Mouse (Mus musculus) embryonic facial prominence, embryonic 11.5 days (tissue): ENCODE data around the gene Ckap4. TPM values are rescaled to one million over a fixed set of nuclear protein-coding genes. Genes with fewer than 3 reads are reported as not detected.

Experiments used
- ATAC-seq: fragments of 200-750 bp; cut with Nextera tagmentation; replicated peaks from 2 replicates; pipeline ENCODE4 v1.8.0; 2017; ENCODE audit warnings: low read depth; ENCODE audit not compliant: insufficient number of reproducible peaks, low FRiP score, low TSS enrichment
- DNase-seq: peaks from one replicate; pipeline ENCODE4 v3.0.0-alpha.2; 2015; ENCODE audit warnings: low spot score
- H3K27ac ChIP-seq: fragments of 300-500 bp; sonication (generic); replicated peaks from 2 replicates; pipeline ENCODE4 v1.5.1; 2014; ENCODE audit warnings: mild to moderate bottlenecking, low read depth, low read length, control low read depth
- H3K27me3 ChIP-seq: fragments of 300-500 bp; sonication (generic); 2 replicates; pipeline ENCODE4 v1.6.1; 2014; ENCODE audit warnings: mild to moderate bottlenecking, low read length, moderate library complexity, mixed read lengths; ENCODE audit not compliant: control insufficient read depth, insufficient read depth
- H3K36me3 ChIP-seq: fragments of 300-500 bp; sonication (generic); replicated peaks from 2 replicates; pipeline ENCODE4 v1.6.1; 2014; ENCODE audit warnings: low read depth, mild to moderate bottlenecking, low read length, moderate library complexity, mixed read lengths; ENCODE audit not compliant: control insufficient read depth, insufficient read depth
- H3K4me1 ChIP-seq: fragments of 300-500 bp; sonication (generic); 2 replicates; pipeline ENCODE4 v1.6.1; 2014; ENCODE audit warnings: low read length, mixed read lengths; ENCODE audit not compliant: control insufficient read depth, insufficient read depth
- H3K4me2 ChIP-seq: fragments of 300-500 bp; sonication (generic); 2 replicates; pipeline ENCODE4 v1.6.1; 2014; ENCODE audit warnings: low read depth, mild to moderate bottlenecking, control low read depth, low read length, moderate library complexity
- H3K4me3 ChIP-seq: fragments of 300-500 bp; sonication (generic); 2 replicates; pipeline ENCODE4 v1.5.1; 2014; ENCODE audit warnings: low read depth, low read length, control low read depth
- H3K9ac ChIP-seq: fragments of 300-500 bp; sonication (generic); replicated peaks from 2 replicates; pipeline ENCODE4 v1.6.1; 2014; ENCODE audit warnings: mild to moderate bottlenecking, control low read depth, low read length
- H3K9me3 ChIP-seq: fragments of 300-500 bp; sonication (generic); replicated peaks from 2 replicates; pipeline ENCODE4 v1.6.1; 2016; ENCODE audit warnings: mild to moderate bottlenecking, low read length, inconsistent platforms, mixed read lengths; ENCODE audit not compliant: control insufficient read depth
- whole genome bisulfite sequencing: fragments of 180-500 bp; shearing (Covaris S2); extraction: QIAGEN DNeasy Blood & Tissue Kit; methylation state at CpG from one replicate; pipeline ENCODE4 v1.1.7; 2014; 5-methylcytosine and 5-hydroxymethylcytosine counted together
- polyA plus RNA-seq: library from polyadenylated mRNA; unstranded; fragments of >200 nt; fragmentation: Nextera tagmentation; extraction: Ambion mirVana; gene quantifications from 2 replicates; pipeline ENCODE4 v1.2.1, GENCODE M21; 2014

Ckap4 gene
- polyA plus RNA-seq, 1 experiment from 2014 or later, result 82.1 TPM

GRCm38 (mm10) chr10:84514038-84514578 lies 19.8 kb downstream of the Ckap4 start:
- no peak overlapping the region for H3K27ac ChIP-seq
- no peak overlapping the region for H3K9ac ChIP-seq
- no peak overlapping the region for H3K4me3 ChIP-seq
- ATAC-seq (no peak), DNase-seq (peak; percentile 73)
- no peaks in the 10 kb centered on the region for H3K27me3 ChIP-seq
- no peaks in the 10 kb centered on the region for H3K36me3 ChIP-seq
- WGBS, result 46% methylated on average over 5 of the region's 5 CpGs
- H3K9me3 ChIP-seq, result no peaks in the 10 kb centered on the region
- H3K4me1 ChIP-seq, result no peaks in the 10 kb centered on the region
- no peak overlapping the region for H3K4me2 ChIP-seq

GRCm38 (mm10) chr10:84512766-84513165 lies 21.1 kb downstream of the Ckap4 start:
- H3K9ac ChIP-seq, result no peak overlapping the region
- no peak overlapping the region for H3K4me3 ChIP-seq
- H3K9me3 ChIP-seq, result no peaks in the 10 kb centered on the region
- H3K4me1 ChIP-seq, result no peaks in the 10 kb centered on the region
- no peaks in the 10 kb centered on the region for H3K36me3 ChIP-seq
- DNase-seq (no peak), ATAC-seq (no peak)
- no peak overlapping the region for H3K4me2 ChIP-seq
- H3K27ac ChIP-seq, result no peak overlapping the region
- no peaks in the 10 kb centered on the region for H3K27me3 ChIP-seq

DNA sequence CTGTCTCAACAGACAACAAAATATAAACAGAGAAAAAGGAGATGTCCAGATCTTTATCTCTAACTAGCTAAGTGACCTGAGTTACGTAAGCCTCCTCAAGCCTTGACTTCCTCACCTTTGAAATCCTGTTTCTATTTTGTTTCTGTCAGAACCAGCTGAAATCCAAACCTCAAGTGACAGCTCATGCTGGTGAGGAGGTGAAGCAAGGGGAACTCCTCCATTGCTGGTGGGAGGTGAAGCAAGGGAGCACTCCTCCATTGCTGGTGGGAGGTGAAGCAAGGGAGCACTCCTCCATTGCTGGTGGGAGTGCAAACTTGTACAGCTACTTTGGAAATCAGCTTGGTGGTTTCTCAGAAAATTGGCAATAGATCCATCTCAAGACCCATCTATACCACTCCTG lies 25.3 kb downstream of the Ckap4 start:
- Histone ChIP-seq H3K4me3 (no peak overlapping the region), H3K4me1 (no peaks in the 10 kb centered on the region), H3K4me2 (no peak overlapping the region), H3K36me3 (no peaks in the 10 kb centered on the region), H3K9ac (no peak overlapping the region), H3K9me3 (no peaks in the 10 kb centered on the region), H3K27me3 (no peaks in the 10 kb centered on the region), H3K27ac (no peak overlapping the region)
- DNase-seq, result no peak
- 87% methylated on average over 1 of the region's 1 CpGs for WGBS
- no peak for ATAC-seq

GRCm38 (mm10) chr10:84498867-84499266 lies 35.0 kb downstream of the Ckap4 start:
- no peaks in the 10 kb centered on the region for H3K4me1 ChIP-seq
- no peak overlapping the region for H3K27ac ChIP-seq
- 49% methylated on average over 2 of the region's 2 CpGs for WGBS
- ATAC-seq (no peak), DNase-seq (no peak)
- no peak overlapping the region for H3K4me2 ChIP-seq
- H3K9ac ChIP-seq, result no peak overlapping the region
- H3K36me3 ChIP-seq, result no peaks in the 10 kb centered on the region
- H3K9me3 ChIP-seq, result no peaks in the 10 kb centered on the region
- no peaks in the 10 kb centered on the region for H3K27me3 ChIP-seq
- no peak overlapping the region for H3K4me3 ChIP-seq

- Histone ChIP-seq H3K4me3 (no peak overlapping the region), H3K9ac (no peak overlapping the region), H3K27ac (no peak overlapping the region), H3K27me3 (no peaks in the 10 kb centered on the region), H3K9me3 (no peaks in the 10 kb centered on the region), H3K4me1 (no peaks in the 10 kb centered on the region), H3K36me3 (no peaks in the 10 kb centered on the region), H3K4me2 (no peak overlapping the region)
- DNase-seq (no peak), ATAC-seq (no peak)
- 65% methylated on average over 2 of the region's 2 CpGs for WGBS
These were observed 37.1 kb downstream of the Ckap4 start for GRCm38 (mm10) chr10:84496805-84497204.

- Histone ChIP-seq H3K4me2 (no peak overlapping the region), H3K27ac (no peak overlapping the region), H3K9me3 (no peaks in the 10 kb centered on the region), H3K36me3 (no peaks in the 10 kb centered on the region), H3K9ac (no peak overlapping the region), H3K27me3 (no peaks in the 10 kb centered on the region), H3K4me3 (no peak overlapping the region), H3K4me1 (no peaks in the 10 kb centered on the region)
- no peak for DNase-seq
- ATAC-seq, result no peak
- WGBS, result 86% methylated on average over 7 of the region's 7 CpGs
These were observed 39.4 kb downstream of the Ckap4 start for GRCm38 (mm10) chr10:84494432-84494831.

- Histone ChIP-seq H3K36me3 (no peaks in the 10 kb centered on the region), H3K4me1 (no peaks in the 10 kb centered on the region), H3K4me3 (no peak overlapping the region), H3K9me3 (peaks cover 2% of the 10 kb centered on the region; the same call in 1 of the 2 replicates), H3K9ac (no peak overlapping the region), H3K27ac (no peak overlapping the region), H3K4me2 (no peak overlapping the region), H3K27me3 (no peaks in the 10 kb centered on the region)
- WGBS, result 88% methylated on average over 5 of the region's 5 CpGs
- DNase-seq (no peak), ATAC-seq (no peak)
These were observed 43.7 kb downstream of the Ckap4 start for GRCm38 (mm10) chr10:84490115-84490514.

DNA sequence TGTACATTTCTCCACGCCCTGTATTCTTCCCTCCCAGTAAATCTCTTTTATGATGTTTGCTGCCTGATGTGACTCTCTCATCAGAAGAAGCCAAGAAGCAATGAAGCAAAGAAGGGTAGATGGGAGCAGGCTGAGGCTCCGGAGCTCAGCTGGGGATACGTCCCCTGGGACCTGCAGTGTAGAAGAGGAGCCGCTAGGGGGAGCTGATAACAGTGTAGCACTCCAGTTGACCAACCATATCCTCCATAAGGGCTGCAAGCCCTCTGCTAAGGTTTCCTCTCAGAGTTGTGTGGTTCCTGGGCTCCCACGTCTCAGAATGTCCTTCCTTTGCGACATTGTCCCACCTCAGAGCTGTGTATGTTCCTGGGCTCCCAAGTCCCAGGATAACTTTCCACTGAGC lies 45.5 kb downstream of the Ckap4 start:
- no peak overlapping the region for H3K4me2 ChIP-seq
- ATAC-seq, result no peak

More for the DNA sequence above, 45.5 kb downstream of the Ckap4 start:
- no peaks in the 10 kb centered on the region for H3K4me1 ChIP-seq
- peaks cover 2% of the 10 kb centered on the region; the same call in 1 of the 2 replicates for H3K9me3 ChIP-seq
- no peak overlapping the region for H3K9ac ChIP-seq
- 41% methylated on average over 6 of the region's 6 CpGs for WGBS
- no peaks in the 10 kb centered on the region for H3K36me3 ChIP-seq
- peak; percentile 69 for DNase-seq
- H3K4me3 ChIP-seq, result no peak overlapping the region
- no peaks in the 10 kb centered on the region for H3K27me3 ChIP-seq
- H3K27ac ChIP-seq, result no peak overlapping the region
